Mouse (Mus musculus): ENCODE measurements at regions not wholly inside any gene's neighbourhood (a gene's known extent, or its start where the extent isn't known, plus 50 kb on each side); places are given as distances from the start of the nearest gene placed in this dataset.

DNA sequence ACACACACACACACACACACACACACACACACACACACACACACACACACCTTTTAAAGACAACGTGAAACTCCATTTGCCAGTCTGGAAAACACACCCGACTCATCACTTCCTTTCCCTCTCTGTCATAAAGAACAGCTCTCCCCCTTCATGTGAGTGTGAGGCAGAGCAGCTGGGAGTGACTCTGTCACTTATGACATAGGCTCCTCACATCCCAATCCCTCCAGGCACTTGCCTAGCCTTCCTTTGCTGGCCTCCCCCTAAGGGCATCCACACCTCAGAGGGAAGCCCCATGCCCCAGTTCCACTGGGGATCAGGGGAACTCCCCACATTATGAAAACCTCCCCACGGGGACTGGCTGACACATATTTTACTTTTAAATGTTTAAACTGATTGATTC, 257.5 kb downstream of the Tshz3 start:
- 83% methylated on average over 3 of the region's 3 CpGs for WGBS
- Histone ChIP-seq H3K4me2 (replicated peaks; ENCODE audit: low read depth, low read length) (no peak overlapping the region), H3K36me3 (ENCODE audit: control insufficient read depth, insufficient read depth, low read length) (no peaks in the 10 kb centered on the region), H3K4me3 (ENCODE audit: low read depth, low read length) (no peak overlapping the region), H3K4me1 (replicated peaks; ENCODE audit: control insufficient read depth, insufficient read depth, low read length) (no peaks in the 10 kb centered on the region), H3K27ac (ENCODE audit: low read depth, low read length) (no peak overlapping the region), H3K9me3 (ENCODE audit: control insufficient read depth, low read length) (no peaks in the 10 kb centered on the region), H3K9ac (ENCODE audit: low read depth, low read length) (no peak overlapping the region), H3K27me3 (ENCODE audit: control insufficient read depth, insufficient read depth, low read length) (no peaks in the 10 kb centered on the region)
- DNase-seq (ENCODE audit: low spot score): no peak
- ATAC-seq (ENCODE audit: low FRiP score): no peak

DNA sequence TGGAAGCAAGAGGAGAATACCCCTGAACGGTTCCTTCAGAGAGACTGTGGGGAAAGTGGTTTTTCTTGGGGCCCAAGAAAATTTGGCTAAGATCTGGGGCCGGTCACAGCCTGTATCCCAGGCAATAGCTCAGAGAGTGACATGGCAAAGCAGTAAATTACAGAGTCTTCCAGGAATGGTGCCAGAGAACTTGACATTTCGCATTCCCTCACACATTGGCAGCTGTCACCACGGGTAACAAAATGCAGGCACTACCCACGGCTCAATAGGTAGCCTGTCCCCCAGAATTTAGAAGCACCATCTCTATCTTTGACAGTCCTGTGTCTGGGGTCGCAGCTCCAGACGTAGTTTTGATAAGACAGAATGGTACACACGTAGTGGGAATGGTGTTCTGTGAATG, 260.3 kb downstream of the Tshz3 start:
- H3K27ac ChIP-seq (ENCODE audit: low read depth, low read length): no peak overlapping the region
- no peak for ATAC-seq (ENCODE audit: low FRiP score)
- no peaks in the 10 kb centered on the region for H3K36me3 ChIP-seq (ENCODE audit: control insufficient read depth, insufficient read depth, low read length)
- no peaks in the 10 kb centered on the region for H3K27me3 ChIP-seq (ENCODE audit: control insufficient read depth, insufficient read depth, low read length)
- DNase-seq (ENCODE audit: low spot score): no peak
- no peak overlapping the region for H3K4me3 ChIP-seq (ENCODE audit: low read depth, low read length)
- no peak overlapping the region for H3K4me2 ChIP-seq (replicated peaks; ENCODE audit: low read depth, low read length)
- H3K9me3 ChIP-seq (ENCODE audit: control insufficient read depth, low read length): no peaks in the 10 kb centered on the region
- H3K4me1 ChIP-seq (replicated peaks; ENCODE audit: control insufficient read depth, insufficient read depth, low read length): no peaks in the 10 kb centered on the region
- H3K9ac ChIP-seq (ENCODE audit: low read depth, low read length): no peak overlapping the region
- WGBS: 88% methylated on average over 8 of the region's 8 CpGs

DNA sequence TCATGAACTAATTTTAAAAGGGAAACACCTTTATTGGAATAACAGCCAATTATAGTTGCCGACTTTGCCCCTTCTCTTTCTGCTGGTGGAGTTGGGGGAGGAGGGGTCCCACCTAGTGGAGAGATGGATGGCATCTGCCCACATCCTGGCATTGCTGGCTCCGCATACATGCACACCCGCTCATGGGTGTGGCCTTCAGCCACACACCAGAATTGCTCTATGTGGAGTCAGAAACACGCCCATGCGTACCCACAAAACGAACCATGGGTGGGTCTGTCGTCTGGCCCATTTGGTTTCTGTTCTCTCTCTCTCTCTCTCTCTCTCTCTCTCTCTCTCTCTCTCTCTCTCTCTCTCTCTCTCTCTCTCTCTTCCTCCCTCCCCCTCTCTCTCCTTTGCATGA, 273.9 kb downstream of the Tshz3 start:
- DNase-seq (ENCODE audit: low spot score): no peak
- Histone ChIP-seq H3K4me3 (ENCODE audit: low read depth, low read length) (no peak overlapping the region), H3K9ac (ENCODE audit: low read depth, low read length) (no peak overlapping the region), H3K9me3 (ENCODE audit: control insufficient read depth, low read length) (no peaks in the 10 kb centered on the region), H3K4me2 (replicated peaks; ENCODE audit: low read depth, low read length) (no peak overlapping the region), H3K27me3 (ENCODE audit: control insufficient read depth, insufficient read depth, low read length) (no peaks in the 10 kb centered on the region), H3K36me3 (ENCODE audit: control insufficient read depth, insufficient read depth, low read length) (no peaks in the 10 kb centered on the region), H3K4me1 (replicated peaks; ENCODE audit: control insufficient read depth, insufficient read depth, low read length) (no peaks in the 10 kb centered on the region), H3K27ac (ENCODE audit: low read depth, low read length) (no peak overlapping the region)
- WGBS: 82% methylated on average over 7 of the region's 7 CpGs
- no peak for ATAC-seq (ENCODE audit: low FRiP score)

DNA sequence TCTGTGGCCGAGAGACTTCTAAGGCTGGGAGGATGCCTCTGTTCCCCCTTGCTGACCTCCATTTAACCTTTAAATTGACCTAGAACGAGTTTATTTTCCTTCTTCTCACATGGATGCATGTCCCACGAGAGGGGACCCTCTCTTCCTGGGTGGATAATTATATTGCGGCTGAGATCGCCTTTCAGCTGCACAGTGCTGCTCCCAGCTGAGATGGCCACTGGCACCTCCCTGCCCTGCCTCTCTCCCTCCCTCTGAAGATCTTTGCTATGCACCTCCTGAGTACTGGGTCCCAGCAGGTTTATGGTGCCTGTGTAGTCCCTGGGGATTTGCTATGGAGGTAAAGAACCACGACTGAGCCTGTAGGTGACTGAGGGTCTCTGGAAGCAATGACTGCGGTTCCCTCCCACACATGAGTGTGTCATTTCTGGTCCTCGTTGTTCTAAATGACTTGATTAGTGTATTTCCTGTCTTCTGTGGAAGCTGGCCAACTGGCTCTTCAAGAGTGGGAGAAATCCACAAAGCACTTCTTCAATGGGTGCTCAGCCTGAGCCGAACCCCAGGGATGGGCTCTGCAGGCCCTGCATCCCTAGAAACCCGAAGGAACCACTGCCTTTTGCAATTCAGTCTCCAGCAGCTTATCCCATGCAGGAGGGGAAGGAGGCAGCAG, 275.9 kb downstream of the Tshz3 start:
- Histone ChIP-seq H3K4me2 (replicated peaks; ENCODE audit: low read depth, low read length) (no peak overlapping the region), H3K9ac (ENCODE audit: low read depth, low read length) (no peak overlapping the region), H3K27ac (ENCODE audit: low read depth, low read length) (0 out of 2 replicates have a peak overlapping the region, but pooled peaks have one; percentile 17), H3K9me3 (ENCODE audit: control insufficient read depth, low read length) (no peaks in the 10 kb centered on the region), H3K4me3 (ENCODE audit: low read depth, low read length) (no peak overlapping the region), H3K27me3 (ENCODE audit: control insufficient read depth, insufficient read depth, low read length) (no peaks in the 10 kb centered on the region), H3K4me1 (replicated peaks; ENCODE audit: control insufficient read depth, insufficient read depth, low read length) (no peaks in the 10 kb centered on the region), H3K36me3 (ENCODE audit: control insufficient read depth, insufficient read depth, low read length) (no peaks in the 10 kb centered on the region)
- DNase-seq (ENCODE audit: low spot score) (peak; percentile 11), ATAC-seq (ENCODE audit: low FRiP score) (peak; percentile 62)
- 40% methylated on average over 10 of the region's 10 CpGs for WGBS

DNA sequence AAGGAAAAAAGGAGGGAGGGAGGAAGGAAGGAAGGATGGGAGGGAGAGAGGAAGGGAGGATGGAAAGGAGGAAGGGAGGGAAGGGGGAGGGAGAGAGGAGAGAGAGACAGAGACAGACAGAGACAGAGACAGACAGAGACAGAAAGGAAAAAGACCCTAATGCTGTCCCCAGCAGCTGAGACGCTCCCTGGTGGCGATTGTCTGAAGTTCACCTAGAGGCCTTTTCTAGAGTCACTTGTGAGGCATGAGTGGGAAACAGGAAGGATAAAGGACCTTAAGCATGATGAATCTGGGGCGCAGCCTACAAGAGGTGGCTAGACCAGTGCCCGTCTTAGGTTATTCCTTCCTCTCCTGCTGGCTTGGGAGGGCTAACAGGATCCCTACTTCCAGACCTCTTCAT, 276.7 kb downstream of the Tshz3 start:
- no peak overlapping the region for H3K27ac ChIP-seq (ENCODE audit: low read depth, low read length)
- H3K9ac ChIP-seq (ENCODE audit: low read depth, low read length): no peak overlapping the region
- H3K36me3 ChIP-seq (ENCODE audit: control insufficient read depth, insufficient read depth, low read length): no peaks in the 10 kb centered on the region
- WGBS: 41% methylated on average over 4 of the region's 4 CpGs
- no peak overlapping the region for H3K4me3 ChIP-seq (ENCODE audit: low read depth, low read length)
- DNase-seq (ENCODE audit: low spot score): peak; percentile 66
- H3K27me3 ChIP-seq (ENCODE audit: control insufficient read depth, insufficient read depth, low read length): no peaks in the 10 kb centered on the region
- no peak overlapping the region for H3K4me2 ChIP-seq (replicated peaks; ENCODE audit: low read depth, low read length)
- no peaks in the 10 kb centered on the region for H3K4me1 ChIP-seq (replicated peaks; ENCODE audit: control insufficient read depth, insufficient read depth, low read length)
- ATAC-seq (ENCODE audit: low FRiP score): no peak
- H3K9me3 ChIP-seq (ENCODE audit: control insufficient read depth, low read length): no peaks in the 10 kb centered on the region

DNA sequence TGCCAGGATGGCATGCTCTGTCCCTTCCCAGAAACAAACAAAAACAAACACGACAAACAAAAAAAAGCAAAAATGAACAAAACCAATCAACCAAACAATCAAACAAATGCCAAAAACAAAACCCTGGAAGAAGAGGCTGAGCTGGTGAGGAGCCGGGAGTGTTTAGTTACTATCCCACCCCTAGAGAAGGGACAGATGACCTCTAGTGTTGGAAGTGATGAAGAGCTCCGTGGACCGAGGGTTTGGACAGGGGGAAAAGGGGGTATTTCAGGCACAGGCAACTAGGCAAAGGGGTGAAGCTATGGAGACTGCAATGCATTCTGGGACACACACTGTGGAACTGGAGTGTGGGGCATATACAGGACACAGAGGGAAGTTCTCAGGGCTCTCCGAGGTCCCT, 277.6 kb downstream of the Tshz3 start:
- Histone ChIP-seq H3K4me2 (replicated peaks; ENCODE audit: low read depth, low read length) (no peak overlapping the region), H3K36me3 (ENCODE audit: control insufficient read depth, insufficient read depth, low read length) (no peaks in the 10 kb centered on the region), H3K27me3 (ENCODE audit: control insufficient read depth, insufficient read depth, low read length) (no peaks in the 10 kb centered on the region), H3K9ac (ENCODE audit: low read depth, low read length) (no peak overlapping the region), H3K4me3 (ENCODE audit: low read depth, low read length) (no peak overlapping the region), H3K9me3 (ENCODE audit: control insufficient read depth, low read length) (no peaks in the 10 kb centered on the region), H3K27ac (ENCODE audit: low read depth, low read length) (no peak overlapping the region), H3K4me1 (replicated peaks; ENCODE audit: control insufficient read depth, insufficient read depth, low read length) (no peaks in the 10 kb centered on the region)
- 0 out of 2 replicates have a peak, but pooled peaks have one; percentile 36 for ATAC-seq (ENCODE audit: low FRiP score)
- 19% methylated on average over 5 of the region's 5 CpGs for WGBS
- DNase-seq (ENCODE audit: low spot score): peak; percentile 47

DNA sequence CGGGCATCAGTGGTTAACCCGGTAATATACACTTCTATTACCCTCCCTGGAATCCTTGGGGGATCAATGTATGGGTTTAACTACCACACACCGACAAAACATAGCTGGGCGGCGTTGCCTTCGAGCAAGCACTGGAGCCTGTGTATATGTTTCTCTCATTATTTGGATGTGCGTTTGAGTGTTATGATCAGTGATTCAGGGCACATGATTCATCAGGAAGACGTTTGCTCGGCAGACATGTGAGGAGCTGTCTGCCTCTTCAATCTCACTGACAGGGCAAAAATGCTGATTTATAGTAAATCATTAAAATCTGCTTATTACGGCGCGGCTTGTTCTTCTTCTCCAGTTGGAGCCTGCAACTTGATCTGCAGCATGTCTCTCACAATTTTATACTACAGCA, 279.9 kb downstream of the Tshz3 start:
- whole genome bisulfite sequencing: 78% methylated on average over 12 of the region's 12 CpGs
- peak overlapping the region; percentile 10; the same call in 1 of the 2 replicates for H3K27ac ChIP-seq (ENCODE audit: low read depth, low read length)

DNA sequence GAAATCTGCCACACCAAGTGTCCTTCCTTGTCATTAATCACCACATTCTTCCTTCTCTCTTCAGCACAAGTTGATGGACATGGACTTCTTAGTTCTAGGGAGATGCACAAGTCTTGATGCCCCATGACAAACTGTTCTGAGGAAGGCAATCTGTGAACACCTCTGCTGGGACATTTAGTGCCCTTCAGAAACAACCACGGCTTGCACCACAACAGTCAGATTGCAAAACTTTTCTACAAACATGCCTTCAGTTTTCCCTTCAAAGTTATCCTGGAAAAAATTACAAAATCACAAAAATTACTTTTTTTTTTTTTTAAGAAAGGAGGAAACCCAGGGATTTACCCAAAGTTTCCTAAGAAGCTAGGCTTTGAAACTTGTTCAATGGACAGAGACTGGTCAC, 291.5 kb downstream of the Tshz3 start:
- Histone ChIP-seq H3K27ac (ENCODE audit: low read depth, low read length) (no peak overlapping the region), H3K27me3 (ENCODE audit: control insufficient read depth, insufficient read depth, low read length) (no peaks in the 10 kb centered on the region), H3K36me3 (ENCODE audit: control insufficient read depth, insufficient read depth, low read length) (no peaks in the 10 kb centered on the region), H3K4me2 (replicated peaks; ENCODE audit: low read depth, low read length) (no peak overlapping the region), H3K4me1 (replicated peaks; ENCODE audit: control insufficient read depth, insufficient read depth, low read length) (no peaks in the 10 kb centered on the region), H3K9ac (ENCODE audit: low read depth, low read length) (no peak overlapping the region), H3K9me3 (ENCODE audit: control insufficient read depth, low read length) (peaks cover 4% of the 10 kb centered on the region; the same call in 1 of the 2 replicates), H3K4me3 (ENCODE audit: low read depth, low read length) (no peak overlapping the region)
- no peak for ATAC-seq (ENCODE audit: low FRiP score)
- 82% methylated on average over 1 of the region's 1 CpGs for WGBS
- DNase-seq (ENCODE audit: low spot score): no peak

More for the DNA sequence above, 279.9 kb downstream of the Tshz3 start:
- Histone ChIP-seq H3K9me3 (ENCODE audit: control insufficient read depth, low read length) (no peaks in the 10 kb centered on the region), H3K9ac (ENCODE audit: low read depth, low read length) (no peak overlapping the region), H3K4me2 (replicated peaks; ENCODE audit: low read depth, low read length) (no peak overlapping the region), H3K36me3 (ENCODE audit: control insufficient read depth, insufficient read depth, low read length) (no peaks in the 10 kb centered on the region), H3K4me3 (ENCODE audit: low read depth, low read length) (no peak overlapping the region), H3K27me3 (ENCODE audit: control insufficient read depth, insufficient read depth, low read length) (no peaks in the 10 kb centered on the region), H3K4me1 (replicated peaks; ENCODE audit: control insufficient read depth, insufficient read depth, low read length) (no peaks in the 10 kb centered on the region)
- ATAC-seq (ENCODE audit: low FRiP score): no peak
- DNase-seq (ENCODE audit: low spot score): no peak

DNA sequence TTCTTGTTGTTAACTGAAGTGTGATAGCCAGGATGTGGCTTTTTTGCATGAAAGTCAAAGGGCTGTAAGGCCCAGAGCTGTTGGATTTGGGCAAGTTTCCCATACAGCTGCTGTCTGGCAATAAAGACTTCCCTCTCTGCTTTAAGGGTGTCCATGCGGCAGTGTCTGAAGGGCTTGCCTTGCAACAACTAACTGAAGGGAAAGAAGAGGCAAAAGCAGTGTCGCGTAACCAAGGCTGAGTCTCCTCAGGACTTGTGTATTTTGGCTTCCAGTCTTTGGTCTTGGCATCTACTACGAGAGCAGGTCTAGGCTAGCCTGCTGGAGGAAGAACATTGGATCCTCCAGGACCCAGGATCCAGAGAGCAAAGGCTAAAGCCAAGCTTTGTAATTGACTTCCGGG, 306.7 kb downstream of the Tshz3 start:
- Histone ChIP-seq H3K36me3 (ENCODE audit: control insufficient read depth, insufficient read depth, low read length) (no peaks in the 10 kb centered on the region), H3K27ac (ENCODE audit: low read depth, low read length) (no peak overlapping the region), H3K9me3 (ENCODE audit: control insufficient read depth, low read length) (no peaks in the 10 kb centered on the region), H3K4me1 (replicated peaks; ENCODE audit: control insufficient read depth, insufficient read depth, low read length) (no peaks in the 10 kb centered on the region), H3K27me3 (ENCODE audit: control insufficient read depth, insufficient read depth, low read length) (no peaks in the 10 kb centered on the region), H3K9ac (ENCODE audit: low read depth, low read length) (no peak overlapping the region), H3K4me3 (ENCODE audit: low read depth, low read length) (no peak overlapping the region), H3K4me2 (replicated peaks; ENCODE audit: low read depth, low read length) (no peak overlapping the region)
- DNase-seq (ENCODE audit: low spot score): no peak
- WGBS: 93% methylated on average over 5 of the region's 5 CpGs
- ATAC-seq (ENCODE audit: low FRiP score): no peak

All from hindbrain, embryonic 11.5 days (tissue).